Mouse (Mus musculus) urinary bladder, postnatal 36 days (tissue): ENCODE data around the gene Prrt1.

Source experiments
- DNase-seq, 2 experiments: peaks; one replicate each; pipeline ENCODE4 v3.0.0; 2022; ENCODE audit warnings: low spot score in 2 of 2, mixed read lengths in 1 of 2

Gene Prrt1

GRCm38 (mm10) chr17:34597566-34598095 lies 31.7 kb upstream of the Prrt1 start, which contains the start of gene Ager:
Gene Ager (plus strand): TSS chr17:34597862.
- no peak for DNase-seq

GRCm38 (mm10) chr17:34599891-34600290 lies 29.4 kb upstream of the Prrt1 start:
- DNase-seq = no peak

GRCm38 (mm10) chr17:34601796-34602195 lies 27.5 kb upstream of the Prrt1 start:
- DNase-seq = no peak

GRCm38 (mm10) chr17:34603375-34604060 lies 25.8 kb upstream of the Prrt1 start, which contains the start of gene Rnf5:
Gene Rnf5 (minus strand): TSS chr17:34603690.
- DNase-seq = peak; percentile 98

- DNase-seq = peak; percentile 92 to 98
Observed at GRCm38 (mm10) chr17:34604061-34604508, 25.2 kb upstream of the Prrt1 start, which contains the start of gene Agpat1. Gene Agpat1 (plus strand): TSS chr17:34604262.

GRCm38 (mm10) chr17:34604511-34605237 lies 24.7 kb upstream of the Prrt1 start:
- peak in 1 of 2 experiments; percentile 70 for DNase-seq

GRCm38 (mm10) chr17:34605609-34606008 lies 23.7 kb upstream of the Prrt1 start:
- peak; percentile 95 to 96 for DNase-seq

GRCm38 (mm10) chr17:34606186-34607039 lies 22.9 kb upstream of the Prrt1 start:
- DNase-seq = no peak

GRCm38 (mm10) chr17:34607997-34608396 lies 21.3 kb upstream of the Prrt1 start:
- no peak for DNase-seq

- no peak for DNase-seq
Observed at GRCm38 (mm10) chr17:34611050-34611449, 18.3 kb upstream of the Prrt1 start.

- DNase-seq = no peak
Observed at GRCm38 (mm10) chr17:34613054-34613645, 16.2 kb upstream of the Prrt1 start.

GRCm38 (mm10) chr17:34613830-34614229 lies 15.5 kb upstream of the Prrt1 start:
- no peak for DNase-seq

- DNase-seq = no peak
Observed at GRCm38 (mm10) chr17:34615871-34616270, 13.5 kb upstream of the Prrt1 start, which contains the start of gene Egfl8. Gene Egfl8 (minus strand): TSS chr17:34615971.

GRCm38 (mm10) chr17:34618999-34619398 lies 10.3 kb upstream of the Prrt1 start:
- DNase-seq = peak; percentile 59 to 72

GRCm38 (mm10) chr17:34621006-34621405 lies 8.3 kb upstream of the Prrt1 start:
- DNase-seq = no peak

- no peak for DNase-seq
Observed at GRCm38 (mm10) chr17:34623161-34623560, 6.2 kb upstream of the Prrt1 start.

- no peak for DNase-seq
Observed at GRCm38 (mm10) chr17:34624981-34625380, 4.4 kb upstream of the Prrt1 start.

GRCm38 (mm10) chr17:34626062-34626772 lies 3.1 kb upstream of the Prrt1 start:
- no peak for DNase-seq

- DNase-seq = no peak
Observed at GRCm38 (mm10) chr17:34626773-34627092, 2.6 kb upstream of the Prrt1 start.

GRCm38 (mm10) chr17:34627093-34627942 lies 2.0 kb upstream of the Prrt1 start:
- peak; percentile 70 to 87 for DNase-seq
